Mouse (Mus musculus) gonadal fat pad, adult 2 months (tissue): ENCODE measurements around the gene Klf4. TPM values are rescaled to one million over a fixed set of nuclear protein-coding genes. Genes with fewer than 3 reads are reported as not detected.

Source experiments
- DNase-seq: peaks from one replicate; pipeline ENCODE4 v3.0.0-alpha.2; 2012; ENCODE audit warnings: low read depth
- polyA plus RNA-seq: library from polyadenylated mRNA; depleted of rRNA; stranded (reverse); fragments of >200 nt; gene quantifications from 2 replicates; pipeline ENCODE4 v1.2.3, GENCODE M21; 2012; rRNA removed

Klf4 gene
- polyA plus RNA-seq, 1 experiment = 27.7 TPM

DNA sequence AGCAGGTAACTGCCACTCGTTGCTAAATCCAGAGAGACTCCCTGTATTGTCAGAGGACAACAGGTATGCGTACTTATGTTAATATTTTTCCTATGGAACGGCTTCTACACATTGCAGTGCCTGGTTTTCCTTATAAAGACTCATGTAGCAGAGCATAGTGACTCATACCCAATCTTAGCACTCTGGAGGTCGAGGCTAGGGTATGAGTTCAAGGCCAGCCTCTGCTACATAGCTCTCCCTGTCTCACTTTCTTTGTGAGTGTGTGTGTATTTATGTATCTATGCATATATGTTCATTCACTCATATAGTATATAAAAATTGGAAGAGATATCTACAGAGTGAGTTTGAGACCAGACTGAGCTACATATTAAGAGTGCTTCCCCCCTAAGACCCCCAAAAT lies 8.3 kb downstream of the Klf4 start:
- DNase-seq = no peak

DNA sequence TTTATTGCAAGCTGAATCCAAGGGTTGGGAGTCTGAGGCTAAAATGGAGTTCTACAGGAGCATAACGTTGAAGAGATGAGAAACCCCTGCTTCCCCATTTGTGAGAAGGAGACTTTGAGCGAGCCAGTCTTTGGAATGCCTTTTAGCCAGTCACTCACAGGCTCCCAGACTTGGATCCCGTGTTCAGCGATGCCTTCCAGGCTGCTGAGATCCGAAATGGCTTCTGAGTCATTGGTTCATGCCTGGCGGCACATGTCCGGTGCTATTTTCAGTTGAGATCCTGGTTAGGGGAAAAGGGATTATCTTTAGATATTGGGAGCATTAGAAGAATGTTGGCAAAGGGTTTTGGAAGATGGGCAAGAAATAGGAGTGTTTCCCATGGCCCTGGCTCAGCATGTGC lies 14.8 kb downstream of the Klf4 start:
- DNase-seq = no peak

- DNase-seq = no peak
Observed at GRCm38 (mm10) chr4:55516048-55516447, 16.2 kb downstream of the Klf4 start.

- no peak for DNase-seq
Observed at GRCm38 (mm10) chr4:55514733-55515176, 17.5 kb downstream of the Klf4 start.

- DNase-seq = no peak
Observed at GRCm38 (mm10) chr4:55513615-55514279, 18.5 kb downstream of the Klf4 start.

GRCm38 (mm10) chr4:55511389-55511788 lies 20.9 kb downstream of the Klf4 start:
- no peak for DNase-seq

- no peak for DNase-seq
Observed at GRCm38 (mm10) chr4:55508712-55509111, 23.6 kb downstream of the Klf4 start.

DNA sequence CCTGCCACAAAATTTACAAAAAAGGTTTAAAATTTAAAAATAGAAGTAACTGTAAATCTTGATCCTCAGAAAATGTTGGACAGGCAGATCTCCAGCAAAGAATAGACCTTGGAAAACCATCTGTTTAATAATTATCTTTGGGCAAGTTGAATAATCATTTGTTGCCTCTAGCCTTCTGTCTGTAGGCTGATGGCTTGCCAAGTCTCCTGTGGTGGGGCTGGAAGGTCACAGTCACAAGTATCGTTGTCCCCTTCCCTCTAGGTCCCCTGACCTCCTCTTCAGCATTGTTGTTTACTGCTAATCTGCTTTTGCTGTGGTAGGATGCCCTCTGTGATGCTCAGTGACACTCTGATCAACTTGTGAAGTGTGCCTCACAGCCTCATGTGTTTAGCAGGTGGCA lies 33.6 kb downstream of the Klf4 start:
- DNase-seq = no peak

- DNase-seq = no peak
Observed at GRCm38 (mm10) chr4:55496416-55496815, 35.9 kb downstream of the Klf4 start.

DNA sequence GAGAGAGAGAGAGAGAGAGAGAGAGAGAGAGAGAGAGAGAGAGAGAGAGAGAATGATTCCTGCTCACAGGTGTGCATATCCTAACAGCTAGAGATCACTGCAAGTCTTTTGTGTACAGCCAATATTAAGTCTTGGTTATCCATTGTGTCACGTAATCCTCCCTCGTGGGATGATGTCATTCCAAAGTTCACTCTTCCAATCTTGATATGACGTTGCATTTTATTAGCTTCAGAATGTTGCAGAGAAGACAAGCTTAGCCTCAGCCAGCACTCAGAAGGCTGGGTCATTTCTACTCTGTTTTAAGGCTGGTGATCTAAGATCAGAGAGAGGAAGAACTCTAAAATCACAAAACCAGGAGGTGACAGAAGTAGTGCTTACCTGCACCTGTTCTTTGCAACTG lies 39.0 kb downstream of the Klf4 start:
- no peak for DNase-seq

GRCm38 (mm10) chr4:55489328-55489727 lies 42.9 kb downstream of the Klf4 start:
- DNase-seq = no peak

DNA sequence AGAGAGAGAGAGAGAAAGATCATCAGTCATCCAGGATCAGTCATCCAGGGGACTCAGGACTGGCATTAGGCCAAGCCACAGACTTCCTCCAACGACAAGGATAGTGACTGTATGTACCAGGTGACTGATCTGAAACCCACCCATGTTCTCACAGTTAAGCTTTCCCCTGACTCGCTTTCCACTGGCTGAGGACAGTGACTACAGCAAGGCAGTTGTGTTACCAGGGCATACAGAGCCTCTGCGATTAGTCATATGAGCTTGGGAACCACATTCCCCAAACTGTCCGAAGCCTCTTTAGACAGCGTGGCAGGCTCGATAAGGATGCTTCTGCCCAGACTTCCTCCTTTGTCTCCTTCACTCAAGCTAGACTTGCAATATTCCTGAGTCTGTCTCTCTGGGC lies 43.7 kb downstream of the Klf4 start:
- no peak for DNase-seq

- DNase-seq = no peak
Observed at GRCm38 (mm10) chr4:55480322-55480767, 51.9 kb downstream of the Klf4 start.

DNA sequence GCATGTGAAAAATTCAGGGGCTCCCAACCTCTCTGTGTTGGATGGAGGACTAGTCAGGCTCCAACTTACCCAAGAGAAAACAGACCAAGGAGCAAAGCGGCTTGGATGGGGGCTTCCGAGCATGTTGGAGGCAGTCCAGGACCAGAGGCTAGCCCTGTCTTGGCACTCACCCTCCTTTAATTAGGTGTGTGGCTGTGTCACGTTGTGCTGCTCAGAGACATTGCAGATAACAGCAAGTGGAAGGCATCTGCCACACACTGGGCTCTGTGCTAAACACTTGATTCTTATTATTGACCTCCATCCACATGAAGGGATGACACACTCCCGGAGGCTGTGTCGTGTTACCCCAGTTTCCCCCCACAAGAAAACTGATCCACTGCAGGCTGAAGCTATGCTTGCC lies 53.9 kb downstream of the Klf4 start:
- DNase-seq = no peak

GRCm38 (mm10) chr4:55477933-55478332 lies 54.3 kb downstream of the Klf4 start:
- DNase-seq = no peak

GRCm38 (mm10) chr4:55477210-55477759 lies 55.0 kb downstream of the Klf4 start:
- DNase-seq = no peak

Other genes with a start within 250 kb of the Klf4 start
- 151 and 165 TPM in 2 replicates for gene Rad23b, start 182.4 kb downstream of the Klf4 start, polyA plus RNA-seq